Mouse (Mus musculus) myocyte (in vitro differentiated cells): ENCODE results near the gene Gm5475. TPM values are rescaled to one million over a fixed set of nuclear protein-coding genes. Genes with fewer than 3 reads are reported as not detected.

ENCODE experiments used
- H3K27me3 ChIP-seq: one replicate; pipeline ENCODE4 v1.6.1; 2011; ENCODE audit not compliant: control insufficient read depth, insufficient read depth, insufficient read length
- H3K36me3 ChIP-seq: one replicate; pipeline ENCODE4 v1.6.1; 2011; ENCODE audit not compliant: control insufficient read depth, insufficient read depth
- H3K4me2 ChIP-seq: one replicate; pipeline ENCODE4 v1.6.1; 2011; ENCODE audit warnings: low read depth, control low read depth
- H3K4me3 ChIP-seq: one replicate; pipeline ENCODE4 v1.5.1; 2011; ENCODE audit warnings: mild to moderate bottlenecking, control low read depth, moderate library complexity
- H3K79me2 ChIP-seq: one replicate; pipeline ENCODE4 v1.6.1; 2011; ENCODE audit not compliant: control insufficient read depth, insufficient read depth
- H3ac ChIP-seq: one replicate; pipeline ENCODE4 v1.6.1; 2011; ENCODE audit not compliant: control insufficient read depth, insufficient read length
- CEBPB ChIP-seq: IDR thresholded peaks from 2 replicates; pipeline ENCODE4 v1.6.1; 2011; ENCODE audit warnings: mild to moderate bottlenecking, moderate library complexity; ENCODE audit not compliant: poor library complexity, insufficient read depth, severe bottlenecking
- E2F4 ChIP-seq: IDR thresholded peaks from one replicate; pipeline ENCODE4 v1.6.1; 2011; ENCODE audit warnings: mild to moderate bottlenecking, control low read depth, moderate library complexity; ENCODE audit not compliant: insufficient read depth
- MAX ChIP-seq: IDR thresholded peaks from one replicate; pipeline ENCODE4 v1.6.1; 2011; ENCODE audit warnings: low read depth, mild to moderate bottlenecking, control low read depth
- MYOD1 ChIP-seq, 3 experiments: IDR thresholded peaks; one replicate each; pipeline ENCODE4 v1.6.1; 2011; ENCODE audit warnings: control low read depth in 2 of 3, low read depth in 2 of 3, mild to moderate bottlenecking in 2 of 3, moderate library complexity in 1 of 3; ENCODE audit not compliant: insufficient read length in 2 of 3, control insufficient read depth in 1 of 3
- MYOG ChIP-seq, 3 experiments: IDR thresholded peaks; one replicate each; pipeline ENCODE4 v1.6.1; 2011; ENCODE audit warnings: control low read depth in 2 of 3, low read depth in 2 of 3, mild to moderate bottlenecking in 2 of 3; ENCODE audit not compliant: insufficient read length in 2 of 3, control insufficient read depth in 1 of 3, insufficient read depth in 1 of 3
- POLR2A ChIP-seq: IDR thresholded peaks from one replicate; pipeline ENCODE4 v1.6.1; 2011; ENCODE audit warnings: low read depth, mild to moderate bottlenecking, control low read depth, moderate library complexity; ENCODE audit not compliant: insufficient read length
- POLR2AphosphoS2 ChIP-seq: IDR thresholded peaks from one replicate; pipeline ENCODE4 v1.6.1; 2011; ENCODE audit warnings: low read depth, control low read depth; ENCODE audit not compliant: insufficient read length
- REST ChIP-seq: IDR thresholded peaks from one replicate; pipeline ENCODE4 v1.6.1; 2011; ENCODE audit warnings: mild to moderate bottlenecking, control low read depth, moderate library complexity; ENCODE audit not compliant: insufficient read depth, insufficient read length
- SRF ChIP-seq: IDR thresholded peaks from one replicate; pipeline ENCODE4 v1.6.1; 2011; ENCODE audit warnings: low read depth; ENCODE audit not compliant: control insufficient read depth, insufficient read length
- TCF12 ChIP-seq: IDR thresholded peaks from one replicate; pipeline ENCODE4 v1.6.1; 2011; ENCODE audit warnings: mild to moderate bottlenecking, control low read depth; ENCODE audit not compliant: poor library complexity, insufficient read depth, severe bottlenecking
- TCF3 ChIP-seq: IDR thresholded peaks from one replicate; pipeline ENCODE4 v1.6.1; 2011; ENCODE audit warnings: low read depth, control low read depth; ENCODE audit not compliant: insufficient read length
- USF1 ChIP-seq: IDR thresholded peaks from one replicate; pipeline ENCODE4 v1.6.1; 2011; ENCODE audit warnings: low read depth, mild to moderate bottlenecking, control low read depth, moderate library complexity
- polyA plus RNA-seq: library from polyadenylated mRNA; unstranded; fragments of >200 nt; fragmentation: generic; extraction: Trizol; gene quantifications from one replicate; pipeline ENCODE4 v1.2.1, GENCODE M21; 2012; ENCODE audit warnings: missing spikeins

Gene Gm5475
- polyA plus RNA-seq, 1 experiment = 0.05 TPM

- H3ac ChIP-seq = no peak overlapping the region
- peaks cover 59% of the 10 kb centered on the region for H3K79me2 ChIP-seq
- H3K4me2 ChIP-seq = peak overlapping the region; percentile 79
- H3K4me3 ChIP-seq = peak overlapping the region; percentile 31
- H3K36me3 ChIP-seq = no peaks in the 10 kb centered on the region
- no peaks in the 10 kb centered on the region for H3K27me3 ChIP-seq
- no peak for TF ChIP-seq CEBPB
- TF ChIP-seq MYOG (IDR thresholded peaks at IDR 0.05; ENCODE audit: control insufficient read depth in 1 of 3, insufficient read depth in 1 of 3, insufficient read length in 2 of 3, low read depth in 2 of 3) = no peak
- no peak for TF ChIP-seq POLR2A
- no peak for TF ChIP-seq TCF12
- TF ChIP-seq E2F4 = no peak
- TF ChIP-seq POLR2AphosphoS2 = no peak
- no peak for TF ChIP-seq SRF
- TF ChIP-seq TCF3 = no peak
- no peak for TF ChIP-seq MAX
- TF ChIP-seq MYOD1 (IDR thresholded peaks at IDR 0.05; ENCODE audit: control insufficient read depth in 1 of 3, insufficient read length in 2 of 3, low read depth in 2 of 3) = no peak
- no peak for TF ChIP-seq USF1
- TF ChIP-seq REST = no peak
These were observed 1.8 kb upstream of the Gm5475 start for GRCm38 (mm10) chr15:100419901-100420745.

- H3ac ChIP-seq = no peak overlapping the region
- no peaks in the 10 kb centered on the region for H3K36me3 ChIP-seq
- no peaks in the 10 kb centered on the region for H3K27me3 ChIP-seq
- peaks cover 50% of the 10 kb centered on the region for H3K79me2 ChIP-seq
- peak overlapping the region; percentile 31 for H3K4me3 ChIP-seq
- H3K4me2 ChIP-seq = peak overlapping the region; percentile 79
- TF ChIP-seq MYOG (IDR thresholded peaks at IDR 0.05; ENCODE audit: control insufficient read depth in 1 of 3, insufficient read depth in 1 of 3, insufficient read length in 2 of 3, low read depth in 2 of 3) = peak in 1 of 3 experiments; percentile 65
- peak; percentile 29 for TF ChIP-seq POLR2A
- no peak for TF ChIP-seq REST
- no peak for TF ChIP-seq SRF
- peak; percentile 28 to 80 (median 77) for TF ChIP-seq MYOD1 (IDR thresholded peaks at IDR 0.05; ENCODE audit: control insufficient read depth in 1 of 3, insufficient read length in 2 of 3, low read depth in 2 of 3)
These were observed 739 bp upstream of the Gm5475 start for GRCm38 (mm10) chr15:100421059-100421757.

- Histone ChIP-seq H3K27me3 (no peaks in the 10 kb centered on the region), H3K4me3 (peak overlapping the region; percentile 31), H3ac (peak overlapping the region; percentile 62), H3K36me3 (no peaks in the 10 kb centered on the region), H3K79me2 (peaks cover 45% of the 10 kb centered on the region), H3K4me2 (peak overlapping the region; percentile 79)
- TF ChIP-seq MYOG (IDR thresholded peaks at IDR 0.05; ENCODE audit: control insufficient read depth in 1 of 3, insufficient read depth in 1 of 3, insufficient read length in 2 of 3, low read depth in 2 of 3) = peak in 1 of 3 experiments; percentile 22
- TF ChIP-seq MYOD1 (IDR thresholded peaks at IDR 0.05; ENCODE audit: control insufficient read depth in 1 of 3, insufficient read length in 2 of 3, low read depth in 2 of 3) = no peak
- no peak for TF ChIP-seq SRF
- TF ChIP-seq REST = no peak
These were observed 529 bp downstream of the Gm5475 start for GRCm38 (mm10) chr15:100422476-100422875.

GRCm38 (mm10) chr15:100422899-100423860 lies 1.2 kb downstream of the Gm5475 start:
- Histone ChIP-seq H3K36me3 (no peaks in the 10 kb centered on the region), H3K4me3 (peak overlapping the region; percentile 31), H3K4me2 (peak overlapping the region; percentile 100), H3ac (peak overlapping the region; percentile 62), H3K27me3 (no peaks in the 10 kb centered on the region), H3K79me2 (peaks cover 38% of the 10 kb centered on the region)
- TF ChIP-seq REST (no peak), POLR2AphosphoS2 (peak; percentile 90), SRF (no peak), TCF3 (no peak), TCF12 (no peak), USF1 (no peak), MYOG (IDR thresholded peaks at IDR 0.05; ENCODE audit: control insufficient read depth in 1 of 3, insufficient read depth in 1 of 3, insufficient read length in 2 of 3, low read depth in 2 of 3) (no peak), E2F4 (peak; percentile 63), MAX (no peak), POLR2A (peak; percentile 97), MYOD1 (IDR thresholded peaks at IDR 0.05; ENCODE audit: control insufficient read depth in 1 of 3, insufficient read length in 2 of 3, low read depth in 2 of 3) (peak in 1 of 3 experiments; percentile 12), CEBPB (no peak)
